Mouse (Mus musculus): ENCODE results near the gene Dus3l. TPM values are rescaled to one million over a fixed set of nuclear protein-coding genes. Genes with fewer than 3 reads are reported as not detected.

Dus3l gene
- total RNA-seq, 1 experiment, result 70.2 TPM

DNA sequence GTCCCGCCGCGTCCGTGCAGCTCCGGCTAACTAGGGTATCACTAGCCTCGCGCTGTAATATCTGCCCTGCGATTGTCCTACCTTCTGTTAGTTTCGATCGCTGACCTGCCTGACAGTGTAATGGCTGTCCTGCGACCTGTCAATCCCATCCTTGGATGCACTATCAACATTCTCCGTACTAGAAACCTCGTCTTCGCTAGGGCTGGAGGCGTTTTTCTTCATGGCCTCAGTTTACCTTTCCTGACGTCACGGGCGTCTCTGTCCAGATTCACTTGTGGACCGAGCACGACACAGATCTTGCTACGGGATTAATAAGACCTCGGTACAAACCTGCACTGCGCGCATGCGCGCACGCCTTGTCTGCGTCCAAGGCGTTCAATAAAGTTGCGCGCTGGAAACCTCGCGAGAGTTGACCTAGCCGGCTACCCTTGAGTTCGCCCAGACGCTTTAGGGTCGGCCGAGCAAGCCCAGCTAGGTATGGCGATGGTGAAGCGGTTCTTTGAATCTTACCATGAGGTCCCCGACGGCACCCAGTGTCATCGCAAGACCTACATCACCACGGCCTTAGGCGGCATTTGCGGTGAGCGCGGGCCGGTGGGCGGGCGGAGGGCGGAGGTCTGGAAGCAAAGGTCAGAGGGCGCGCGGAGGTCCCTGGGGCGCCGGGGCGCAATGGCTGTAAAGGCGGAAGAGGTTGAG lies 47.0 kb upstream of the Dus3l start, which contains the start of the genes Ndufa11 and Vmac:
Ndufa11 (plus strand) TSS at position 405 of the 696 bp plus-strand sequence.
Vmac (minus strand) TSS at position 660 of the 696 bp plus-strand sequence.
- Histone ChIP-seq H3K4me3 (ENCODE audit: insufficient read depth in 1 of 2, low read depth in 1 of 2, low read length in 2 of 2, poor library complexity in 1 of 2, severe bottlenecking in 1 of 2) (peak within 1 kb of the TSS; percentile 94 to 96), H3K27ac (ENCODE audit: insufficient read depth, low read depth, low read length, poor library complexity, severe bottlenecking) (peak within 1 kb of the TSS; percentile 88), H3K9ac (ENCODE audit: insufficient read depth, low read depth, low read length, poor library complexity, severe bottlenecking) (peak within 1 kb of the TSS; percentile 97), H3K9me3 (ENCODE audit: control insufficient read depth, insufficient read depth, low read depth, low read length) (no peaks in the 10 kb centered on the region), H3K4me1 (ENCODE audit: control insufficient read depth in 2 of 2, insufficient read depth in 2 of 2, low read length in 2 of 2, poor library complexity in 1 of 2) (peaks cover 0 to 9% of the 10 kb centered on the region in 2 experiments; a peak in 2 of 4 replicates), H3K36me3 (ENCODE audit: control insufficient read depth, insufficient read depth, low read length, poor library complexity, severe bottlenecking) (peaks cover 20% of the 10 kb centered on the region)
- in situ Hi-C loops (cut with MboI; ENCODE audit: low sequenced_read_pairs in 2 of 2, unreplicated experiment in 2 of 2), result no loop called here
- peak; percentile 98 for DNase-seq (ENCODE audit: low read depth, low spot score)
- TF ChIP-seq ZNF384 (IDR thresholded peaks at IDR 0.05; ENCODE audit: low read depth, low read length) (peak; percentile 64; the same call in 1 of the 2 replicates), MAFK (IDR thresholded peaks at IDR 0.05; ENCODE audit: insufficient read depth, low read depth, low read length) (no peak), HCFC1 (IDR thresholded peaks at IDR 0.05; ENCODE audit: borderline replicate concordance, insufficient read depth, low read length) (peak; percentile 73; the same call in 1 of the 2 replicates), CHD2 (IDR thresholded peaks at IDR 0.05; ENCODE audit: low read depth, low read length) (peak; percentile 99), ZC3H11A (IDR thresholded peaks at IDR 0.05; ENCODE audit: borderline replicate concordance, low read depth, low read length) (no peak)

DNA sequence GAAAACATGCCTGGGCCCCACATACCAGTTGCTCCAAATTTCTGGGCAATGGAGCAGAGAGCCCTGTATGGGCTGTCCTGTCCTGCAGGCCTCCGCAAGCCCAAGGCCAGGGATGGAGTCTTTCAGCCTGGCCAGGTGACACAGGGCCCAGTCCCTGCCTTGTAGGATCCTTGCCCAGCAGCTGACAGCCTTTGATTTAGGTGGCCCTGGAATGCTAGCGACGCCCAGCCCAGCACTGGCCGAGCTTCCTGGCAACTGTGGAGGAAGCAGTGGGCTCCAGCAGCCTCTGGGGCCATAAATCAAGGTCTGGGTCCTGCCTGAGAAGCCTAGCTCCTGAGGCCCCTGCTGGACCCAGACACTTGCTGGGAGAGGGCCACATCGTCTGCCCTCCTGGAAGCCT lies 42.1 kb upstream of the Dus3l start:
- no peak for DNase-seq (ENCODE audit: low read depth, low spot score)
- Histone ChIP-seq H3K9ac (ENCODE audit: insufficient read depth, low read depth, low read length, poor library complexity, severe bottlenecking) (no peak overlapping the region), H3K27ac (ENCODE audit: insufficient read depth, low read depth, low read length, poor library complexity, severe bottlenecking) (no peak overlapping the region), H3K4me1 (ENCODE audit: control insufficient read depth in 2 of 2, insufficient read depth in 2 of 2, low read length in 2 of 2, poor library complexity in 1 of 2) (peaks cover 0 to 18% of the 10 kb centered on the region in 2 experiments; a peak in 3 of 4 replicates), H3K4me3 (ENCODE audit: insufficient read depth in 1 of 2, low read depth in 1 of 2, low read length in 2 of 2, poor library complexity in 1 of 2, severe bottlenecking in 1 of 2) (no peak overlapping the region), H3K36me3 (ENCODE audit: control insufficient read depth, insufficient read depth, low read length, poor library complexity, severe bottlenecking) (peaks cover 25% of the 10 kb centered on the region), H3K9me3 (ENCODE audit: control insufficient read depth, insufficient read depth, low read depth, low read length) (no peaks in the 10 kb centered on the region)
- TF ChIP-seq ZNF384 (IDR thresholded peaks at IDR 0.05; ENCODE audit: low read depth, low read length) (no peak), ZC3H11A (IDR thresholded peaks at IDR 0.05; ENCODE audit: borderline replicate concordance, low read depth, low read length) (no peak), HCFC1 (IDR thresholded peaks at IDR 0.05; ENCODE audit: borderline replicate concordance, insufficient read depth, low read length) (no peak), CHD2 (IDR thresholded peaks at IDR 0.05; ENCODE audit: low read depth, low read length) (no peak)
- in situ Hi-C loops (cut with MboI; ENCODE audit: low sequenced_read_pairs in 2 of 2, unreplicated experiment in 2 of 2), result no loop called here

DNA sequence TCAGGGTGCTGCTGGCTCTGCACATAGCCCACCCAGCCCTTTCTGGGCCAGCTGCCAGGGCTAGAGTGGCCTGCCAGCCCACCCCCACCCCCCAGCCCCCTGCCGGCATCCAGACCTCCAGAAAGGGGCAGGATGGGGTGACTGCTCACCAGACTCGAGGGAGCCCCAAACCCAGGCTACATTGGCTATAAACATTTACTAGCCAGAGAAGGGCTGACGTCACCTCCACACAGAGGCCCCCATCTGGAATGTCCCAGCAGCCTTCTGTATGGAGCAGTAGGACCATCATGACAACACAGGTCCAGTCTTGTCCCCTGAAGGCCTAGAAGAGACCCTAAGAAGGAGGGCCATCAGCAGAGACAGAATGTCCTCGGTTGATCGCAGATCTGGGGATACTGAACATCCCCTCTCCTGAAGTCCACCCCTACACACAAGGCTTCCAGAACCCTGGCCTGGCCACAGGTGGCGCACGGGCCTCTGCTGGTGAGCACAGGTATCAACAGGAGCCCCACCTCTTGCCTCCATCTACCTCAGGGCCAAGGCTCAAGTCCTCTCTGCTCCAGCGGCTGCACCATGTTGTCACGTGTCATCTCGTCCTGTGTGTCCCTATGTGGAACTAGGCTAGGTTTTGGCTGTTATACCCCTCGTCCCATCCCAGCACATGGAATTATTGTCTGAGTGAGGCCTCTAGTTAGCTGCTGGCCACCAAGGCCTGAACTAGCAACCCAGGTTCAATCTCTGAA lies 41.0 kb upstream of the Dus3l start:
- DNase-seq (ENCODE audit: low read depth, low spot score), result no peak
- no peak for TF ChIP-seq MAFK (IDR thresholded peaks at IDR 0.05; ENCODE audit: insufficient read depth, low read depth, low read length)
- TF ChIP-seq HCFC1 (IDR thresholded peaks at IDR 0.05; ENCODE audit: borderline replicate concordance, insufficient read depth, low read length), result no peak
- Histone ChIP-seq H3K4me3 (ENCODE audit: insufficient read depth in 1 of 2, low read depth in 1 of 2, low read length in 2 of 2, poor library complexity in 1 of 2, severe bottlenecking in 1 of 2) (no peak overlapping the region), H3K9ac (ENCODE audit: insufficient read depth, low read depth, low read length, poor library complexity, severe bottlenecking) (no peak overlapping the region), H3K9me3 (ENCODE audit: control insufficient read depth, insufficient read depth, low read depth, low read length) (no peaks in the 10 kb centered on the region), H3K27ac (ENCODE audit: insufficient read depth, low read depth, low read length, poor library complexity, severe bottlenecking) (no peak overlapping the region), H3K36me3 (ENCODE audit: control insufficient read depth, insufficient read depth, low read length, poor library complexity, severe bottlenecking) (peaks cover 25% of the 10 kb centered on the region), H3K4me1 (ENCODE audit: control insufficient read depth in 2 of 2, insufficient read depth in 2 of 2, low read length in 2 of 2, poor library complexity in 1 of 2) (peaks cover 2 to 20% of the 10 kb centered on the region in 2 experiments; a peak in 3 of 4 replicates)
- in situ Hi-C loops (cut with MboI; ENCODE audit: low sequenced_read_pairs in 2 of 2, unreplicated experiment in 2 of 2), result no loop called here

DNA sequence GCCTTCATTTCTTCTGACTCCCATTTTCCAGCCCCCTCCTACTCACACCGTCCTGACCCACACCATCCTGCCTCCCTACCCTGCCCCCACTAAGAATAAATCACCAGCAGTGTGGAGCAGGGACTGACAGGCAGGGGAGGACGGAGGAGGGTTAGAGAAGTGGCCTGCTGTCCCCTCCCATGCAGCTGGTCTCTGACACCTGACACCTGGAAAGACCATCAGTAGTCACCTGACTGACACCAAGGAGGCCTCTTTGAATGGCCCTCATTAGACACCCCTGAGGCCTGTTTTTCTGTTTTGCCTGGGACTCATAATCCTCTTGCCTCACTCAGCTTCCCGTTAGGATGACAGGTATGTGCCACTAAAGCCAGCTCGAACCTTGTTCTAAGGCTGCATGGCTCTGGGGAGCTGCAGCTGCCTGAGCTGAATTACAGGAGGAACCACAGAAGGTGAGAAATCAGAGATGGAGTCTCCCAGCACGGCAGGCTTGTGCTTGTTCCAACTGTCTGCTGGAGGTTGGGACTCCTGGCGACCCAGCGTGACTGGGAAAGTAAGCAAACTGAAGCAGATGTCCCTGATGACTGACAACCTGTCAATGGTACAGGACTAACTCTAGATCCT lies 37.4 kb upstream of the Dus3l start:
- H3K36me3 ChIP-seq (ENCODE audit: control insufficient read depth, insufficient read depth, low read length, poor library complexity, severe bottlenecking), result peaks cover 12% of the 10 kb centered on the region
- no peak for TF ChIP-seq ZC3H11A (IDR thresholded peaks at IDR 0.05; ENCODE audit: borderline replicate concordance, low read depth, low read length)
- TF ChIP-seq MAFK (IDR thresholded peaks at IDR 0.05; ENCODE audit: insufficient read depth, low read depth, low read length), result no peak
- no peak for TF ChIP-seq HCFC1 (IDR thresholded peaks at IDR 0.05; ENCODE audit: borderline replicate concordance, insufficient read depth, low read length)
- TF ChIP-seq CHD2 (IDR thresholded peaks at IDR 0.05; ENCODE audit: low read depth, low read length), result no peak
- no peak for TF ChIP-seq ZNF384 (IDR thresholded peaks at IDR 0.05; ENCODE audit: low read depth, low read length)
- no peak for DNase-seq (ENCODE audit: low read depth, low spot score)
- H3K4me1 ChIP-seq (ENCODE audit: control insufficient read depth in 2 of 2, insufficient read depth in 2 of 2, low read length in 2 of 2, poor library complexity in 1 of 2), result peaks cover 2 to 27% of the 10 kb centered on the region in 2 experiments; a peak in 3 of 4 replicates
- no peak overlapping the region for H3K9ac ChIP-seq (ENCODE audit: insufficient read depth, low read depth, low read length, poor library complexity, severe bottlenecking)
- in situ Hi-C loops (cut with MboI; ENCODE audit: low sequenced_read_pairs in 2 of 2, unreplicated experiment in 2 of 2), result no loop called here
- no peaks in the 10 kb centered on the region for H3K9me3 ChIP-seq (ENCODE audit: control insufficient read depth, insufficient read depth, low read depth, low read length)
- peak overlapping the region in 1 of 2 experiments; percentile 38; a peak in 1 of 4 replicates for H3K4me3 ChIP-seq (ENCODE audit: insufficient read depth in 1 of 2, low read depth in 1 of 2, low read length in 2 of 2, poor library complexity in 1 of 2, severe bottlenecking in 1 of 2)
- H3K27ac ChIP-seq (ENCODE audit: insufficient read depth, low read depth, low read length, poor library complexity, severe bottlenecking), result no peak overlapping the region

All from ES-E14 (cell line).